Mouse (Mus musculus): ENCODE measurements around the gene Cabin1.

The Cabin1 gene

DNA sequence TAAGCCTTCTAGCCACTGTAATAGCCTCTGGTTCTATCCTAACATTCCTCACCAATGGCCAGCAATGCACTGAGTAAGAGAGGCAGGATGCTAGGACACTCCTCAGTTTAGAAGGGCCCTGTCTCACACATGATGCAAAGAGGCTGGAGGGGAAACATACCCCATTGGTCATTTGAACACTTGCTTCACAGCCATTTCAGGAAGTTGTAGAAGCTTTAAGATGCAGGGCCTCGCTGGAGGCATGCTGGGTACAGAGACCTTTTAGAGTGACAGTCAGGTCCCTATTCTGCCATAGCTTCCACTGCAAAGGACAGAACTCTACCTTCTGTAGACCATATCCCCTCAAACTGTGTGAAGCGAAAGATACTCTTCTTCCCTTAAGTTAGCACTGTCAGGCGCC lies 66.4 kb downstream of the Cabin1 start:
- no peak for DNase-seq

DNA sequence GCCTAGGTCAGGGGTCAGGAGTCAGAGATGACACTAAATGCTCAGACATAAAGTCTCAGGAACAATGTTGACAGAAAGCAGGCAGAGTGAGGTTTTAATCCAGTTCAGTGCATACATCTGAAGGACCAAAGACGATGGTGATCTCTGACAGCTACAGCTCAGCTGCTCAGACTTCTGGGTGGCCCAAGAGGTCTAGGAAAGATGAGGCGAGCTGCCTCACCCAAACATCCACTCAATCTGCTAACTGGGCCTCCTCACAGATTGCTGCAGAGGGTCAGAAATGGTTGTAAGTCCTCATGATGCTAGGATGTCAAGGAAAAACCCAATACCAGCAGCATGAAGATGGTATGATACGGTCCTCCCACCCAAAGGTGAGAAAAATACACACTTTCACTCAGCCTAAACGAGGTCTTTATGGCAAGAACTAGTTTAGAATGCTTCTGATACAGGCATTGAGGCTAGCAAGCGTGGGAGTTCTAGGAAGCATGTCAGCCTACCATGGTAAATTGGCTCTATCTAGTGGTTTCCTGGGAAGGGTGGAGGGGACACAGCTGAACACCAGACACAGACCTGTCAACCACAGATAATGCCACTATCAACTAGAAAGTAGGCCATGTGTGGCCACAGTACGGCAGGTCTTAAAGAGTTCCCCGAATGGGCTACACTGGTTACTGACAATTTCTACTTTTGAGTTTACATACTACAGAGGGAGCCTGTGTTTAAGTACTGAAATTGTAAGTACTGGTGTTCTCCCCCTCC lies 67.4 kb downstream of the Cabin1 start:
- no peak for DNase-seq

DNA sequence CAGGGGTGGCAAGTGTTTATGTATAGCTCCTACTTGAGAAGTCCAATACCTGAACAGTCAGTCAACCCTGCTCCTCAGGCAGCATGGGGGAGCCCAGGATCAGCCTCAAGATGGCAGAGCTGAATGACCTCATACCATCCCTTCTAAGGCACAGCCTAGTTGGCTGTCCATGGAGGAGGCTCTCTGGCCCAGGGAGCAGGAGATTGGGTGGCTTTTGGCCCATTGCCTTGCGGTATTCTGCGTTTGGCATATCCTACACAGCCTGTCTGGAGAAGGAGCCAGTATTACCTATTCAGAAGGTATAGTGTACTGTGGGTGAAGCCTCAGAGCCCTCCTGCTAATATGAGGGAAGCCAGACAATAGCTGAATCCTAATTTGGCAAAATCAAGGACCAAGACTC lies 68.6 kb downstream of the Cabin1 start:
- no peak for DNase-seq

DNA sequence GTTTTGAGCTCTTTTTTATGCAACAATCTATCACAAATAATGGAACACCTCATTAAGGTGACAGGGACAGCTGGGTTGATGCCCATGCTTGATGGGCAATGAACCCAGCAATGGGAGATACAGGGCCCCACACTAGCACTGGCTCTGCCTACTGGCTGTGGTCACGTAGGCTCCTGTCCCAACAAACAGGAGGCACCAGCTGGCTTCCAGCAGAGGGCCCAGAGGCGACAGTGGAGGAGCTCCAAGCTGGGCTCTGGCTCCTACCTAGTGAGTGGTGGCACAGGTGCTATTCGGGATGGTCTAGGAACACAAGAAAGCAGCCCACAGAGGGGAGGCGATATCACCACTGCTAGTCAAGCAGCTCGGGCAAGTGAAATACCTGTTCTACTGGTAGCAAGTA lies 69.1 kb downstream of the Cabin1 start:
- no peak for DNase-seq

DNA sequence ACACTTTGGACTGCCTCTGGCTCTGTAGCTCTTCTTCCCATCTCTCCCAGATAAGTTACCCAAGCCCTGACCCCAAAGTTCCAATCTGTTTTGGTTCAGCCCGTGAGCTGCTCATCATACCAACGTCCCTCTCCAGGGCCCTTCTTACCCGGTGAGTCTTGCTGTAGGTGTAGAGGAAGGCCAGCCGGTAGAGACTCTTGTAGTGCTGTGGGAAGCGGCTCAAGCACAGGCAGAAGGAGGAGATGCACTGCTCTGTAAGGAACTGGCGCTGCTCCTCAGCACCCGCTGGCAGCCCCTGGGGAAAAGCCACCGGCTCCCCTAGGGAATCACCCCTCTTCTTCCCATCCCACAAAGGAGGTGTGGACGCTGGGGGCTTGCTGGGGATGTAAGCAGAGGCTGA lies 69.6 kb downstream of the Cabin1 start:
- DNase-seq = no peak

DNA sequence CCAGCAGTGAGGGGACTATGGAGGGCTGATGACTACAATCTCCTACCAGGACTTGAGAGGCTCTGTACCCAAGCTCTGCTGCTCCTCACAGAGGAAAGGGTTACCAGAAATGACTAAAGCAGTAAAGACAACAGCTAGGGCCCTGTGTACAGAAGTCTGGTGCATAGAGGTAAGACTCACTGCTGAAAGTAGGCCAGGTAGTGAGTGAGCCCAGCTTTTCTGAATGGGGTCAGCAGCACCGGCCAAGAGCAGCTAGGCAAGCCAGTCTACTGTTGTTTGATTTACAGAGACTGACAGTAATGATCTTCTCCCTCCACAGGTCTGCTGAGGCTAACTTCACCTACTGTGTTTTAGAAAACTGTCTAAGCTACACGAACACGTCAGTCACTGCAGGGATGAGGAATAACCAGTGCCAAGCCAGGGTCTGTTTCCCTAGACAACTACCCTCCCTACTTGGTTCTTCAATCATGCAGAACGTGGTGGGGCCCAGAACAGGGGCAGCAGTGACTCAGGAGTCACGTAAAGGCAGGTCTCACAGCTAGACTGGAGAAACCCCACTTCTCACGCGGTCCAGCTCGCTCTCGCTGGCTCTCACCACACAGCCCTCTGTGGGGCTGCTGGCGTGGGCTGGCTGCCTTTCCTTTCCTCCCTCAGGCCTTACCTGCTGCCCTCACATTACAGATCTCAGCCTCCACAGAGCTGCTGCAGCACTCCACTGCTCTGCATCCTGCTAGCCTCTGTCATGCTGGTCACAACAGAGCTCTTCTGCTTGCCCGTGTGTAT lies 70.5 kb downstream of the Cabin1 start:
- DNase-seq = no peak

DNA sequence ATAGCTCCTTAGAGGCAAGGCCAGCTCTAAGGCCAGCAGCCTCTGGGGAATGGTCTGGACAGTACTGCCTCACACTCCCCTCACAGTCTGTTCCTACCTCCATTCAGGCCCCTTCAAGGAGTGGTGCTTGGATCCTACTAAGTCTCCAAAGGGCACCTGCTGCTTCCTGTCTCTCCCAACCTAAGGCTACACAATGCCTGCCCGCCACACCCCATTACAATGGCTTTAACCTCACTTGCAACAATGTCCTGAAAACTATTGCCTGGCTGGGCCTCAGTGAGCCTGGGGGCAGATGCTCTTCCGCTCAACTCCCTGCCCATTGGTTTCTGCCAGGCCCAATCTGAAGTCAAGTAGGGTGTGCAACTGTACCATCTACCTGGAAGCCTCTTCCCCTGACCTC lies 75.5 kb downstream of the Cabin1 start:
- DNase-seq = no peak

DNA sequence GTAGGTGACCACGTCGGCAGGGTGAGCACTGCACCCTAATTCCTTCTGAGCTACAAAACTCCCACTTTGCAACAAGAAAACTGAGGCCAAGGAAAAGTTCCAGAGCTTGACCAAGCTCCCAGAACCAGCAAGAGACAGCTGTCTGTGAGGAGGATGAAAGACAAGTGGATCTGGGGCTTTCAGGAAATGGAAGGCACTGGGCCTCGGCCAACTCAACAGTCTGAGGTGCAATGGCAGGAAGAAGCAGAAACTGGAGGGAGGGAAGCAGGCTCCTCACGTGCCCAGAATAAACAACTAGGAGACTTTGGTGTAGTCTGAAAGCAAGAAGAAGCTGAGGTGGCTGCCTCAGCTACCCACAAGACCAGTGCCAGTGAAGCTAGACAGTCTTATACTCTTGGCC lies 77.4 kb downstream of the Cabin1 start:
- no peak for DNase-seq

DNA sequence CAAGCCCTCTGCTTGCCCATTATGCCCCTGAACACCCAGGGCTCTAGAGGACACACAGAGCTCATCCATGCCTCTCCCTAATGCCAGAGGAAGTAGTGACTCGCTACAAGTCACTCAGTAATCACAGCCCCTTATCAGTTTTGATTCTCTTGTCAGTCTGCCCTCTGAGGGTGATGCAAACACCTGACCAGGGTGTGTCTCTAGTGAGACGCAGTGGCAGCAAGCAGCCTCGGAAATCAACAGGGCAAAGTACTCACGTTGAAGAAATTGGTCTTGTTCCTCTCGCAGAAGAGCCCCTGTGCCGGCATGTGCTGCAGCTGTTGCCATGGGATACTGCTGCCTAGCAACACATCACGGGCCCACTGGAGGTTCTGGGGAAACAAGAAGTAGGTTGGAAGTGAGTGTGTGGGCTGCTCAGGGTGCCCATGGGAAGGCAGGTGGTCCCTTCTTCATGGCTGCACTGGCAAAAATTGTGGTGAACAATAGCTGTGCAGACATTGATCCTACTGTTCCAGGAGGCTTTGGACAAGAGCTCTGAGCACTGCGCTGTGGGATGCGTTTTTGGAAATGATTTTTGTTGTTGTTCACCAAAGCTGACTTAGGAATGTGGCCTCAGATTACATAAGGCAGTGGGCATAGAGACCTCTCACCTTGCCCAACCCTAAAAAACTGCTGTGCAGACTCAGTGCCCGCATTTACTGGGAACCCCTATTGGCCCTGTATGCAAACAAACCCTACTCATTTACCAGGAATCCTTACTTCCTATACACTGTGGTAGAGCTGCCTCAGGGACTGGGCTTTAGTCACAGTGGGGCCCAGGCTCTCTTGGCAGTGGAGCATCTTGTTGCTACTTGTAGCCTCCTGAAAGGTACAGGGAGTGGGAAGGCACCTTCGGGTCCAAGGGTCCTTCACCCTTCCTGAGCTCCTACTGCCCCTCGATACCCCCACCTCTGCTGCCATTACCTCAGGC lies 79.8 kb downstream of the Cabin1 start:
- DNase-seq = no peak

DNA sequence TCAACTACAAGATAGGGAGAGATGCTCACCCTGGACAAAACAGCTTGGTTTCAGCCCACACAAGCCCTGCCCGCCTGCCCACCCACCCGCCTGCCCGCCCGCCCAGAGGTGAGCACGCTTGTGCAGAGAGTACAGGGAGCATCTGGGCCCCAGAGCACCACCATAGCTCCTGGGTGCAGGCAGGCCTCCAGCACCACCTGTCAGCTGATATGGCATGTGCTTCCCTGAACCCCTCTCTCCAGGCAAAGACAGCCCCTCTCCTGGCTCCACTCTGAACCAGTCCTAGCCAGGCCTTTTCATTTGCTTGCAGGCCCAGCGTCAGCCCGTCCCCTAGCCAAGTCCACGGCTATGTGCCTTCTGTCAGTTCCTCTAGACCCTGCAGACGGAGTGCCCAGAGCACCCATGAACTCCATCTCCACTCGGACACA lies 83.6 kb downstream of the Cabin1 start:
- DNase-seq = no peak

DNA sequence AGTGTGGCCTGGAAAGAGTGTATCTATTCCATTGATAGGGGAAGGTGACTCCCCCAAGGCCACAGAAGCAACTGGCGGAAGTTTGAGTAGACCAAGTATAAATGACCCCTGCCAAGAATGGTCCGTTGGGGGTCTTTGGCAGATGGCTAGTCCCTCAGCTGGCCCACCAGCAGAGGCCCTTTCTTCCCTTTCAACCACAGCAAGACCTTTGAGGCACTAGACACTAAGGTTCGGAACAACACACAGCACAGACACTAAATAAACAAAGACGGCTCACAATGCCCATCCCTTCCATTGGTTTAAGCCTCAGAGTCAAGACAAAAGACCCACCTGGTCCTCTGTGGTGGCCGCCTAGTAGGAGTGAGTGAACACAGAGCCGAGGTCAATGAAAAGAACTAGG lies 84.9 kb downstream of the Cabin1 start:
- DNase-seq = no peak

DNA sequence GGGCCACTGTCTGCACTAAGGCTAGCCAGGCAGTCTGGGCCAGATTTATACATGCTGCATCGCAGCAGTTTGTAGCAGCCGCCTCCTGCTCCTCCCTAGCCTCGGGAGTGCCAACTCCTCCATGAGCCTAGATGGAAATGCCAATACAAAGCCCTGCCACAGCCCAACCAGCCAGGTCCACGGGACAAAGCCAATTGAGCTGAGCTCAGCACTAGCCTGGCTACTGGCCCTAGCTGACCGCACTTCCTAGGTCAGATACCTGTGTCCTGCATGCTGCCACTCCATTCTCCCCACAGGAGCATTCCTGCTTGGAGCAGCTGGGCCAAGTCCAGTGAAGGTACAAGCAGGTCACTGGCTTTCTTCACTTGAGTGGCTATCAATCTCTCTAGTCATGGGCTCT lies 86.2 kb downstream of the Cabin1 start:
- peak; percentile 64 for DNase-seq

DNA sequence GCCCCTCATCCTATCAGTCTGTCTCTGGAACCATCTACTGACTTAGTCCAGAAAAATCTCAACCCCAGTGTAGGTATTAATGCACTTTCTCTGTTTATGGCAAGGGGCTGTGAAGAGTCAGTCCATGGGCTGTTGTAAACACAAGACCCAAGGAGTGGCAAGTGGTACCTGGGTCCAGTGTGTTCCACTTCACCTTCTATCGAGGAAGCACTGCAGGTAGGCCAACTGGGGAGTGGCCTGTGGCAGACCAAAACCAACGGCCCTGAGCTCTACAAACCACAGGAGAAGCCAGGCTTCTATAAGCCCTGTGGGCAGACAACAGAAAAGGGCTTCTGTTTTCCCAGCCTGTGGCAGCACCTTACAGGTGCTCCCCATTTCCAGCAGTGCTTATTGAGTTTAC lies 86.6 kb downstream of the Cabin1 start:
- DNase-seq = no peak

DNA sequence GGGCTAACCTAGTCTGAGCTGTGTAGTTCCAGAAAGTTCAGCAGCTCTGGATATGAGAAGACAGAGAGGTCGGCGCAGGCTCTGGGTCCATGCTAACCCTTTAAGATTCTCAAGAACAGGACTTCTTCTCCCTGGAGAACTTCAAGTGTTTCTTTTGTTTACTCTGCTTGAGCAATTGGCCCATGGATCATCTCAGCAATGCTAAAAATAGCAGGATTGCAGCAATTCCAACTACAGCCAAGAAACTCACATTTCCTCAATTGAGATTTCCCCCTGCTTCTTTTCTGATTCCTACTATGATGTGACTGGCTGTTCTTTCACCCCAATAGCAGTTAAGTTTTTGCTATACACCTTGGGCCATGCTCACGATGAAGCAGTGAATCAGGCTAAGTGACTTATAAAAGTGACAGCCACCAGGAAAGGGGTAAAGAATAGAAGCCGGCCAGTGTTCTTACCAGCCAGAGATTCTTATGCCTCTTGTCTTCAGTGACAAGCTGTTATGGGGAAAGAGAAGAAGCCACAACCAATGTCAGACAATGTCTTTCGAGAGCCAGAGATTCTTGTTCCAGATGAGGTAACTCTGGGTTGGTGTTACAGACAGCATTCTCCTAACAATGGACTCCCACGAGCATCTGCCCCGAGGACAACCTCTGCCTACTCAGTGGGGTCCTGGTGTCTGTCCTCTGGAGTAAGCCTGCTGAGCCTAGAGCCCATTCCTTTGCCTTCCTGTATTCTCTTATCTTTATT lies 87.1 kb downstream of the Cabin1 start:
- DNase-seq = peak; percentile 24

DNA sequence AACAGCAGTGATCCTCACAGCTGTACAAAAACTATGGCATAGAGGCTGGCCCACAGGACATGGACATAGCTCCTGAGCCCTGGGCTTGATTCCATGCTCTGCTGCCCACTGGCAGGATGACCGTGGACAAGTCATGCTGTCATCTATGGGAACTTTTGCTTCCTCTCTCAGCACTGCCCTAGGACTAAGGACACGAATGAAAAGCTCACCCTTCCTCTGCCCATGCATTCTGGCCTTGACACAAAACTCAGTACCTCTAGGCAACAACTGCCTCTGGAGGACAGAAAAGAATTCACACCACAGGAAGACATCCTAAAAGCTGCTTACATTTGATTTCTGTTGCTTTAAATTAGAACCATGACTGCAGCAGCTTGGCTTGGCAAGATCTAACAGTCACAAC lies 87.9 kb downstream of the Cabin1 start:
- DNase-seq = no peak

DNA sequence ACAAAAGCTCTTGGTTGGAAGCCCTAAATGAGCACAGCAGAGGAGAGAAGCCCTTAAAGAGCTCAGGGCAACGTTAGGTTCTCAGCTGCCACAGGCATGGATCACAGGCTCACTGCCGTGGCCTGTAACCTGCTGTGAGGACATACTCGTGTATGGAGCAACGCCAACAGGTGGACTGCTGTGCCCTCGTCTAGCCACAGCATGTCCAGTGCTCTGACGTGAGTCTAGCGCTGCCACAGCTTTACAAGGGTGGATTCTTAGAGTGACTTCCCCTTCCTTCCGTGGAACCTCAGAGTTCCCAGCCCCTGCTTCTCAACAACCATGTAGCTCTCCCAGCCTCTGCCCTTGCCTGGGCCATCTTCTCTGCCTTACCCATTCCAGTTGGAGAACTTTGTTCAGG lies 88.5 kb downstream of the Cabin1 start:
- no peak for DNase-seq

DNA sequence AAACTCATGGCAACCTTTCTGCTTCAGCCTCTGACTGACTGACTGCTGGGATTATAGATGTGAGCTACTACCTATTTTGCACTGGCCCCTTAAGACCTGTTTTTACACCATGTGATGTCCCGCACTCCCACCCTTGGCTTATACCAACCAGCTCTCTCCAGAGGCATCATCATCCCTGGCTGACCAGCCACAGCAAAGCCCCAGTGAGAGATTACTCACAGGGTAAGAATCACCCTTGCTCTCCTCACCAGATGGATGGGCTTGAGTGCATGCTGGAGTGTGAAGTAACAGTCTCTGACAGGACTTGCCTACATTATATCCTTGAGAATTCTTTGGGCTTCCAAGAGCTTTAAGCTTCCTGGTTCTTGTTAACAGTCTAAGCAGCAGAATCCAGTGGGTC lies 94.2 kb downstream of the Cabin1 start:
- DNase-seq = no peak

DNA sequence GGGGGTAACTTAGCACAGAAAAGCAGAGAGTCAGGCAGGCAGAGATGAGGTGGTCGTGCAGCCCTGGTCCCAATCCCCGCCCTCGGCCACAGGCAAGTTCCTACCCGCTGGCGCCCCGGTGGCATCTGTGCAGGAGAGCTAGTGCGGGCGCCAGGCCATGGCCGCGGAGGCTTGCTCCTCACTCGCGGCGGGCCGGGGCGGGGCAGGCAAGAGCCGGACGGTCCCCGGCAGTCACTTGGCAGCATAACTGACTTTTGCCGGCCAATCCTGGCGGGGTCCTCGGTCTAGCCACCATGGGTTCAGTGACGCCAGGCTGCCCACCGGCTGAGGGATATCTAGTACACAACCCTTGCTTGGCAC lies 96.2 kb downstream of the Cabin1 start:
- DNase-seq = peak; percentile 50

DNA sequence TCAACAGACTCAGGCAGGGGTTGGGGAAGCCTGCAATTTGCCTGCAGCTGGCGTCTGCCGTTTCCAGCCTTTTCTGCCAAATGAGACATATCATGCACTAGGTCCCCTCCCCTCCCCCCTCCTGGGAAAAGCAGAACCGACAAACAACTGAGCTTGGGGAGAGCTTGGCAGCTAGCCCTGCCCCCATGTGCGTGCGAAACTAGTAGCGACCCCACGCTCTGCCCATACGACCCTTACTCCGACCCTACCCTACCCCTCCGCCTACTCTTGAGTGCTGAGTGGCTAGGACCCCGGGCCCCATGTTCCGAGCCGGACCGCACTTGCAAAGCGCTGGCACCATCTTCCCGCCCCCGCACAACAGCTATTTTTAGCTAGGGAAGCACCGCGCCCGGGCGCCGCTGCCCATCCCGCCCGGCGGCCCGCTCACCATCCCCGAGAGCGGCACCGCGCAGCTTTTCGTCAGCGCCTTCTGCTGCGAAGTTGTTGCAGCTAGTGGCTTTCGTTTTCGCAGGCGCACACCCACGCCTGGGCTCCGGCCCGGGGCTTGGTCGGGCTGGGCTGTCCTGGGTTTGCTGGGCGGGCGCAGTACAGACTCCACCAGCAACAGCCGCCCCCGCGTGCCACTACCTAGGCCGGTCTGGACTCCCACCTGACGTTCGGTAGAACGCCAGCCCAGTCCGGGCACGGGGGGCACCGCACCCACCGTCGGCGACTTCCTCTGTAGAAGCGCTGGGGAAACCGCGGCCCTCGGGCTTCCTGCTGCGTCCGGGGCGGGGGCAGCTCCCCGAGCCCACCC lies 96.8 kb downstream of the Cabin1 start:
- DNase-seq = peak; percentile 46

DNA sequence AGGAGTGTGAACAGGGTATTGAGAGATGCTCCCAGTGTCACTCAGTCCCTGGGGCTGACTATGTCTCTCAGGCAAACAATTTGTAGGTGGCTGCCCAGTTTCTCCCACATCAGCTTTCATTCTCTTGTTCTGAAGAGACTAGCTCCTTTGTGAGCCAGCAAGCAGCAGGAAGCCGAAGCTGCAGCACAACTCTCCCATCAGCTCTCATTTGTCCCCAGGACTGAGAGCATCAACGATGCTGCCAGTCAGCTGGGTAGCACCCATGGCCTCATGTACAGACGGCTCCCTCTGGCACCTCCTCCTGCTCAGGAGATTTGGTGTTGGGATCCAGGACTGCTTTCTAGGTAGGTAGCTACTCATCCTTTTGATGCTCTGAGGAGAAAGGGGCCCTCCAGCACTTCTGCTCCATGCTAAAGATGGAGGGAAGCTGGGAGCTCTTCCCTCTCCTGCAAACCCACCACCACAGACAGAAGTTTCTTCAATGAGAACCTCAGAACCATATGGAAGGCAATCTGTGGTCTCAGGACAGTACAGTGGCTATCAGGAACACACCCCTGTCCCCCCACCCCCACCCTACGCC lies 97.6 kb downstream of the Cabin1 start:
- DNase-seq = no peak

DNA sequence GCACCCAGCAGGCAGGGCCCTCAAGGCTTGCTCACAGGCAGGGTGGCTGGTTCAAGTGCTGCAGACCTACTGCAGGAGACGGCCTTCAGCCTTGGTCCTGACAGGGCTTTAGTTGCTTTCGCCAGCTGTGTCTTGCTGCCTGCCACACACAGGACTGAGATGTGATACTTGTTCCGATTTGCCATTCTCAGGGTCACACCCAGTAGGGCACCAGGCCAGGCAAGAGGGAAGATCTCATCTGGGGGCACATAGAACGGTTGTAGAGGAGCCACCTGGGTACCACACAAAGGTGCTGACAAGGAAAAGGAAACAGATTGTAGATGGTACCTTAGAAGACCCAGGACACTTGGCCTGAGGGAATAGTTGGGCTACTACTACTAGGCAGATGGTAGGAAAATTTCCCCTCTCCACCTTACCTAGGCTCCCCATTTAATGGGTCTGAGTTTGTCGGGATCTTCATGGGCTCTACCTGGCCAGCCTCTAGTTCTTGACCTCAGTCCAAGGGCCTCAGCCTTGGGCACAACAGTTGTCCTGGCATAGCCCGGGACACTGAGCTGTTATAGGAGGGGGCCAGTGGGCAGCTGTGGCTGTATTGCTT lies 99.4 kb downstream of the Cabin1 start:
- DNase-seq = no peak
